Mouse (Mus musculus): ENCODE measurements at regions not wholly inside any gene's neighbourhood (a gene's known extent, or its start where the extent isn't known, plus 50 kb on each side); places are given as distances from the start of the nearest gene placed in this dataset.

DNA sequence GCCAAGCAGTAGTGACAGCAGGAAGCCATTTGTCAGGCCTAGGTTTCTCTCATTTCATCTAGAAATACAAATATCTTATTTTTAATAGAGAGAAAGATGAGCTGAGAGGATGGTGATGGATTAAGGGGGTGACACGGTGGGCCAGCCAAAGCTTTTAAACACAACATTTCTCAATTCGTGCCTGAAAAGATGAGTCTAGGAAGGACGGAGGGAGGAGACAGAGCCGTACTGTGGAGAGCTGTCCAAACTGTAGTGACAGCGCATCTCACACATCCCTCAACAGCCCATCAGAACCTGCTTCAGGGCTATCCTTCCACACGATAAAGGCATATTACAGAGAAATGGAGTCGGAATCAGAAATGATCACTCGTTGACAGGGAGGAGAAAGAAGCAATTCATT, 848.0 kb downstream of the Slc4a3 start:
- TF ChIP-seq CTCF (IDR thresholded peaks at IDR 0.05; ENCODE audit: extremely low read depth, insufficient read depth, insufficient read length, insufficient replicate concordance): no peak
- no peak for TF ChIP-seq POLR2A (IDR thresholded peaks at IDR 0.05; ENCODE audit: low read depth, low read length)

All from spleen, adult 2 months (tissue).